Mouse (Mus musculus): ENCODE measurements around the gene Cdh4.

- no peak for TF ChIP-seq CTCF (IDR thresholded peaks at IDR 0.05; ENCODE audit: low read depth)
- TF ChIP-seq EP300 (IDR thresholded peaks at IDR 0.05; ENCODE audit: low read depth): no peak
Observed at GRCm38 (mm10) chr2:179729802-179730201, 287.6 kb downstream of the Cdh4 start.
